Mouse (Mus musculus) myocyte (in vitro differentiated cells): ENCODE results near the gene Ap3s2. TPM values are rescaled to one million over a fixed set of nuclear protein-coding genes. Genes with fewer than 3 reads are reported as not detected.

Source experiments
- H3K27me3 ChIP-seq: one replicate; pipeline ENCODE4 v1.6.1; 2011; ENCODE audit not compliant: control insufficient read depth, insufficient read depth, insufficient read length
- H3K36me3 ChIP-seq: one replicate; pipeline ENCODE4 v1.6.1; 2011; ENCODE audit not compliant: control insufficient read depth, insufficient read depth
- H3K4me2 ChIP-seq: one replicate; pipeline ENCODE4 v1.6.1; 2011; ENCODE audit warnings: low read depth, control low read depth
- H3K4me3 ChIP-seq: one replicate; pipeline ENCODE4 v1.5.1; 2011; ENCODE audit warnings: mild to moderate bottlenecking, control low read depth, moderate library complexity
- H3K79me2 ChIP-seq: one replicate; pipeline ENCODE4 v1.6.1; 2011; ENCODE audit not compliant: control insufficient read depth, insufficient read depth
- H3ac ChIP-seq: one replicate; pipeline ENCODE4 v1.6.1; 2011; ENCODE audit not compliant: control insufficient read depth, insufficient read length
- CEBPB ChIP-seq: IDR thresholded peaks from 2 replicates; pipeline ENCODE4 v1.6.1; 2011; ENCODE audit warnings: mild to moderate bottlenecking, moderate library complexity; ENCODE audit not compliant: poor library complexity, insufficient read depth, severe bottlenecking
- E2F4 ChIP-seq: IDR thresholded peaks from one replicate; pipeline ENCODE4 v1.6.1; 2011; ENCODE audit warnings: mild to moderate bottlenecking, control low read depth, moderate library complexity; ENCODE audit not compliant: insufficient read depth
- MYOD1 ChIP-seq, 3 experiments: IDR thresholded peaks; one replicate each; pipeline ENCODE4 v1.6.1; 2011; ENCODE audit warnings: control low read depth in 2 of 3, low read depth in 2 of 3, mild to moderate bottlenecking in 2 of 3, moderate library complexity in 1 of 3; ENCODE audit not compliant: insufficient read length in 2 of 3, control insufficient read depth in 1 of 3
- MYOG ChIP-seq, 3 experiments: IDR thresholded peaks; one replicate each; pipeline ENCODE4 v1.6.1; 2011; ENCODE audit warnings: control low read depth in 2 of 3, low read depth in 2 of 3, mild to moderate bottlenecking in 2 of 3; ENCODE audit not compliant: insufficient read length in 2 of 3, control insufficient read depth in 1 of 3, insufficient read depth in 1 of 3
- POLR2A ChIP-seq: IDR thresholded peaks from one replicate; pipeline ENCODE4 v1.6.1; 2011; ENCODE audit warnings: low read depth, mild to moderate bottlenecking, control low read depth, moderate library complexity; ENCODE audit not compliant: insufficient read length
- POLR2AphosphoS2 ChIP-seq: IDR thresholded peaks from one replicate; pipeline ENCODE4 v1.6.1; 2011; ENCODE audit warnings: low read depth, control low read depth; ENCODE audit not compliant: insufficient read length
- REST ChIP-seq: IDR thresholded peaks from one replicate; pipeline ENCODE4 v1.6.1; 2011; ENCODE audit warnings: mild to moderate bottlenecking, control low read depth, moderate library complexity; ENCODE audit not compliant: insufficient read depth, insufficient read length
- SRF ChIP-seq: IDR thresholded peaks from one replicate; pipeline ENCODE4 v1.6.1; 2011; ENCODE audit warnings: low read depth; ENCODE audit not compliant: control insufficient read depth, insufficient read length
- TCF12 ChIP-seq: IDR thresholded peaks from one replicate; pipeline ENCODE4 v1.6.1; 2011; ENCODE audit warnings: mild to moderate bottlenecking, control low read depth; ENCODE audit not compliant: poor library complexity, insufficient read depth, severe bottlenecking
- TCF3 ChIP-seq: IDR thresholded peaks from one replicate; pipeline ENCODE4 v1.6.1; 2011; ENCODE audit warnings: low read depth, control low read depth; ENCODE audit not compliant: insufficient read length
- USF1 ChIP-seq: IDR thresholded peaks from one replicate; pipeline ENCODE4 v1.6.1; 2011; ENCODE audit warnings: low read depth, mild to moderate bottlenecking, control low read depth, moderate library complexity
- polyA plus RNA-seq: library from polyadenylated mRNA; unstranded; fragments of >200 nt; fragmentation: generic; extraction: Trizol; gene quantifications from one replicate; pipeline ENCODE4 v1.2.1, GENCODE M21; 2012; ENCODE audit warnings: missing spikeins

Ap3s2 gene
- polyA plus RNA-seq, 1 experiment, result 15.1 TPM

DNA sequence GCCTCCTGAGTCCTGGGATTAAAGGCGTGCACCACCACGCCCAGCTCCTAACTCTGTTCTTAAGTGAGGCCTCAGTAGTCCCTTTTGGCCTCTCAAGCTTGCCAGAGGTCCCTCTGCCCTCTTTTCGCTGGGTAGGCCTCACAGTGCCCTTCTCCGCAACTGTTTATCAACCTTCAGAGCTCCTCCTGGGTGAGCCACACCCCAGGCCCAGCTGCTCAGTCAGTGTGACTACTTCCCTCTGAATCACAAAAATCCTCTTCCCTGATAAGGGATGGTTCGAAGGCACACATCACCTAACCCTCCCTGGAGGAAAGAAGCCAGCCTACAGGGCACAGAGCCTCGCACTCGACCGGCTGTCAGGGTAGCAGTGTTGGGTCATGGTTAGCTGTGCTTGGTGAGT is 58.7 kb downstream of the Ap3s2 start:
- TF ChIP-seq TCF12, result no peak
- peak in 1 of 3 experiments; percentile 28 for TF ChIP-seq MYOD1 (IDR thresholded peaks at IDR 0.05; ENCODE audit: control insufficient read depth in 1 of 3, insufficient read length in 2 of 3, low read depth in 2 of 3)
- no peak for TF ChIP-seq USF1
- Histone ChIP-seq H3K79me2 (no peaks in the 10 kb centered on the region), H3K4me3 (no peak overlapping the region), H3K4me2 (no peak overlapping the region), H3K36me3 (no peaks in the 10 kb centered on the region), H3K27me3 (no peaks in the 10 kb centered on the region), H3ac (no peak overlapping the region)

DNA sequence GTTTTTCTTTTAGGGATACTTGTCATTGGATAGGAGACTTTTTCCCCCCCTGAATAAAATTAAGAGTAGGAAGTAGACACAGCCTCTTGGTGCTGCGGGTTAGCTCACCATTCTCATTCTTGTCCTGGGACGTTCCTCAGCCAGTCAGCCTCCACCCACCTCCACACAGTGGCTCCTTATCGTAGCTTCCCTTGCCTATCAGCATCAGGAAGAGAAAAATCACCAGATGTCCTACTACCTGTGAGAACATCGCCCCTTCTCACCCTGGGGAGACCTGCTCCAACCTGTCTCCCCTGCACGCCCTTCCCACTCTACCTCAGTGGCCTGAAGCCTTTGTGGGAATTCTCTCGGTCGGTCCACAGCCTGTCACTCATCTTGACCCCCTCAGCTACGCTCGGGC is 59.6 kb downstream of the Ap3s2 start, which contains the start of gene Anpep:
Gene Anpep (minus strand): TSS at position 249 of the 400 bp plus-strand sequence.
- Histone ChIP-seq H3ac (no peak within 1 kb of the TSS), H3K4me2 (no peak within 1 kb of the TSS), H3K36me3 (no peaks in the 10 kb centered on the region), H3K79me2 (no peaks in the 10 kb centered on the region), H3K27me3 (no peaks in the 10 kb centered on the region), H3K4me3 (no peak within 1 kb of the TSS)
- TF ChIP-seq E2F4 (no peak), SRF (no peak), POLR2A (no peak), TCF12 (no peak), CEBPB (no peak), TCF3 (no peak), MYOG (IDR thresholded peaks at IDR 0.05; ENCODE audit: control insufficient read depth in 1 of 3, insufficient read depth in 1 of 3, insufficient read length in 2 of 3, low read depth in 2 of 3) (no peak)

DNA sequence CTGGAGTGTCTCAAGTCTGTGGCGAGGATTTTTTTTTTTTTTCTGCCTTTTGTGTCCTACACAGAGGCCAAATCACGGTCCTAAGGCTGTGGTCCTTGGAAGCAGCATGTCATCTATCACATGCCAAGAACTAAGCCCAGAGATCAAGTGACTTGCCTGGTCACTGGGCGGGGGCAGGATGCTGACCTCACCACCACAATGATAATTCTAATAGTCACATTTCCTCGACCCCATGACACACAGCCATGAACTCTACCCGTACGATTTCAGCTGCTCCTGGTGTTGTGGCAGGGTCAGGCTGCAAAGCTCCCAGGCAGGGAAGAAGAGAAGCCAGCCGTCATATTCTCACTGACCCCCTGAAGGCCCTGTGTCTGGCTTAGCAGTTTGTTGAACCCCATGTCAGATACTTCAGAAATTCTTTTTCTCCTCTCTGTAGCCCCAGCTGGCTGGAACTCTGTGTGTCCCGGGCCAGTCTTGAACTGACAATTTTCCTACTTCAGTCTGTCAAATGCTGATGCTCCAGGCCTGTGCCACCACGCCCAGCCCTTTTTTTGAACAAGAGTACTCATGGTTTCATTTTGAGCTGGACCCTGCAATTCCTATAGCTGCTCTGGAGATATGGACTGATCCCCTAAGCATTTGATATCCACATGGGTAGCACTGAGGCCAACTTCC is 61.4 kb downstream of the Ap3s2 start:
- no peak overlapping the region for H3K4me3 ChIP-seq
- TF ChIP-seq MYOD1 (IDR thresholded peaks at IDR 0.05; ENCODE audit: control insufficient read depth in 1 of 3, insufficient read length in 2 of 3, low read depth in 2 of 3) (peak in 1 of 3 experiments; percentile 52), SRF (no peak), POLR2AphosphoS2 (no peak), USF1 (no peak)
- H3K4me2 ChIP-seq, result peak overlapping the region; percentile 55

DNA sequence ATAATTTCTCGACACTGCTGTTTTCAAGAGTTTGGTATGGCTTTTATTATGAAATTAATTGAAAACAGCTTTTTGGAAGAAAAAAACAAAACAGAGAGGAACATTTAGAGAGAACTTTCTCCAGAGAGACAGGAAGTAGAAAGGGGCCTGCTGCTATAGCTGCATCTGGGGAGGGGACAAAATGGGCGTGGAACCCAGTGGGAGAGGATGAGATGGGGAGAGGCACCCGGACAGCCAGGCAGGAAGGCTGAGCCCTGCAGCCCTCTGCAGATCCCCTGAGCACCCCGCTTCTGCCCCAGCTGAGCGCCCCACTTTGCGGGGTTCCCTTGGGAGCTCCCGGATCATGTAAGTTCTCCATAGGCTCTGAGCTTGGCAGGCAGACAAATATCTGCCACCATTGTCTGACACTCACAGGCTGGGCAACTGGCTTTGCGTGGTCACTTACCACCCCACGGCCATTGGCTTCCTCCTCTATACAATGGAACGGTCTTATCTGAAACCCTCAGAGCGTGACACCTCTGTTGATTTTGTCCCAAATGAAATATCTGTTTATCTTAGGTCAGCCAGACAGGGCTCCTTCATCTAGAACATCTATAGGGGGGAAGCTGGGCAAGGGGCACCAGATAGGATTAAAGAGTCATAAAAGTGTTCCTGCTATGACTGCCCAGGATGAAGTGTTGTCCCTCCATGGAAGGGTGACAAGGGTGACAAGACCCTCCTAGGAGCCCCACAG is 62.1 kb downstream of the Ap3s2 start:
- Histone ChIP-seq H3K27me3 (no peaks in the 10 kb centered on the region), H3K79me2 (no peaks in the 10 kb centered on the region), H3K36me3 (no peaks in the 10 kb centered on the region), H3K4me2 (peak overlapping the region; percentile 55), H3K4me3 (no peak overlapping the region), H3ac (no peak overlapping the region)
- no peak for TF ChIP-seq CEBPB
- TF ChIP-seq TCF12, result no peak
- no peak for TF ChIP-seq POLR2AphosphoS2
- TF ChIP-seq USF1, result no peak
- TF ChIP-seq TCF3, result no peak
- TF ChIP-seq E2F4, result no peak

More for the DNA sequence above, 61.4 kb downstream of the Ap3s2 start:
- Histone ChIP-seq H3K27me3 (no peaks in the 10 kb centered on the region), H3K79me2 (no peaks in the 10 kb centered on the region), H3ac (no peak overlapping the region), H3K36me3 (no peaks in the 10 kb centered on the region)

DNA sequence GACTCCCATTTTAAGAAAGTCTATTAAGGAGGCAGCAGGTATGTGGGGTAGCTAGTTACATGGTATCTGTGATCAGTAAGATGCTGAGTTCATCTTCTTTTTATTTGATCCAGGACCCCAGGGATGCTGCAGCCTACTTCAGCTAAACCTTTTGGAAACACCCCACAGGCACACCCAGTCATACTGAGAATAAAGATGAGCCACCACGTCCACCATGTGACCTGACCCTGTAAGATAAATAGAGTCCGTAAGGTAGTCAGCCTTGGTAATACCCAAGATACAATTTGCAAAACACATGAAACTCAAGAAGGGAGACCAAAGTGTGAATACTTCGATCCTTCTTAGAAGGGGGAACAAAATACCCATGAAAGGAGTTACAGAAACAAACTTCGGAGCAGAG is 64.1 kb downstream of the Ap3s2 start:
- no peaks in the 10 kb centered on the region for H3K79me2 ChIP-seq
- no peak overlapping the region for H3K4me3 ChIP-seq
- TF ChIP-seq POLR2A (no peak), POLR2AphosphoS2 (no peak), TCF3 (no peak), USF1 (no peak), CEBPB (no peak), MYOD1 (IDR thresholded peaks at IDR 0.05; ENCODE audit: control insufficient read depth in 1 of 3, insufficient read length in 2 of 3, low read depth in 2 of 3) (no peak), MYOG (IDR thresholded peaks at IDR 0.05; ENCODE audit: control insufficient read depth in 1 of 3, insufficient read depth in 1 of 3, insufficient read length in 2 of 3, low read depth in 2 of 3) (no peak), REST (no peak)
- H3ac ChIP-seq, result no peak overlapping the region
- no peaks in the 10 kb centered on the region for H3K27me3 ChIP-seq
- no peak overlapping the region for H3K4me2 ChIP-seq
- no peaks in the 10 kb centered on the region for H3K36me3 ChIP-seq
